Mouse (Mus musculus) heart, postnatal 10 days (tissue): ENCODE measurements around the gene Itgb8. TPM values are rescaled to one million over a fixed set of nuclear protein-coding genes. Genes with fewer than 3 reads are reported as not detected.

Experiments used
- DNase-seq, 2 experiments: peaks; one replicate each; pipeline ENCODE4 v3.0.0; 2021
- intact Hi-C: fragments of 180-260 bp; cut with DNase I; formaldehyde crosslinking; loops from one replicate; pipeline ENCODE4 v1.15.1; 2025
- total RNA-seq, 2 experiments: library from RNA; stranded (reverse); gene quantifications; 2 replicates each; pipeline ENCODE4 v1.2.3; 2021

Gene Itgb8
- total RNA-seq, 2 experiments from 2014 or later: 2.0 TPM

GRCm38 (mm10) chr12:119210073-119210425 is 28.6 kb downstream of the Itgb8 start:
- DNase-seq: no peak
- intact Hi-C loops: no loop called here

- no peak for DNase-seq
- intact Hi-C loops: no loop called here
Observed at GRCm38 (mm10) chr12:119209384-119210072, 29.1 kb downstream of the Itgb8 start.

GRCm38 (mm10) chr12:119207464-119207801 is 31.2 kb downstream of the Itgb8 start:
- no peak for DNase-seq
- intact Hi-C loops: no loop called here

GRCm38 (mm10) chr12:119206711-119207463 is 31.7 kb downstream of the Itgb8 start:
- intact Hi-C loops: no loop called here
- peak; percentile 10 to 12 for DNase-seq

- DNase-seq: no peak
- intact Hi-C loops: no loop called here
Observed at GRCm38 (mm10) chr12:119204411-119204810, 34.2 kb downstream of the Itgb8 start.

GRCm38 (mm10) chr12:119202766-119203165 is 35.8 kb downstream of the Itgb8 start:
- DNase-seq: no peak
- intact Hi-C loops: no loop called here

- intact Hi-C loops: no loop called here
- DNase-seq: no peak
Observed at GRCm38 (mm10) chr12:119195145-119195544, 43.5 kb downstream of the Itgb8 start.

GRCm38 (mm10) chr12:119189814-119190213 is 48.8 kb downstream of the Itgb8 start:
- peak in 1 of 2 experiments; percentile 16 for DNase-seq
- intact Hi-C loops: no loop called here

GRCm38 (mm10) chr12:119185441-119185840 is 53.2 kb downstream of the Itgb8 start:
- DNase-seq: no peak
- intact Hi-C loops: no loop called here

GRCm38 (mm10) chr12:119182215-119182924 is 56.2 kb downstream of the Itgb8 start:
- DNase-seq: no peak
- intact Hi-C loops: no loop called here

- no peak for DNase-seq
- intact Hi-C loops: no loop called here
Observed at GRCm38 (mm10) chr12:119176017-119176416, 62.6 kb downstream of the Itgb8 start.

GRCm38 (mm10) chr12:119169828-119170539 is 68.6 kb downstream of the Itgb8 start:
- intact Hi-C loops: no loop called here
- DNase-seq: no peak

GRCm38 (mm10) chr12:119169143-119169542 is 69.5 kb downstream of the Itgb8 start:
- DNase-seq: no peak
- intact Hi-C loops: no loop called here

- DNase-seq: no peak
- intact Hi-C loops: no loop called here
Observed at GRCm38 (mm10) chr12:119165115-119165514, 73.5 kb downstream of the Itgb8 start.

GRCm38 (mm10) chr12:119164672-119165071 is 73.9 kb downstream of the Itgb8 start:
- intact Hi-C loops: no loop called here
- no peak for DNase-seq

- peak; percentile 22 to 24 for DNase-seq
- intact Hi-C loops: no loop called here
Observed at GRCm38 (mm10) chr12:119164176-119164575, 74.4 kb downstream of the Itgb8 start.

- intact Hi-C loops: no loop called here
- no peak for DNase-seq
Observed at GRCm38 (mm10) chr12:119160786-119161185, 77.8 kb downstream of the Itgb8 start.

- intact Hi-C loops: no loop called here
- DNase-seq: no peak
Observed at GRCm38 (mm10) chr12:119159254-119159933, 79.2 kb downstream of the Itgb8 start.

- DNase-seq: no peak
- intact Hi-C loops: no loop called here
Observed at GRCm38 (mm10) chr12:119157686-119158085, 80.9 kb downstream of the Itgb8 start.

- intact Hi-C loops: no loop called here
- no peak for DNase-seq
Observed at GRCm38 (mm10) chr12:119157068-119157467, 81.5 kb downstream of the Itgb8 start.

GRCm38 (mm10) chr12:119155566-119155965 is 83.0 kb downstream of the Itgb8 start:
- peak; percentile 49 to 55 for DNase-seq
- intact Hi-C loops: no loop called here
